Mouse (Mus musculus) thymus, adult 18-20 months (tissue): ENCODE data around the gene Kazn.

Experiments
- DNase-seq, 2 experiments: peaks; one replicate each; pipeline ENCODE4 v3.0.0; 2022; ENCODE audit warnings: mixed read lengths in 2 of 2

Gene Kazn

DNA sequence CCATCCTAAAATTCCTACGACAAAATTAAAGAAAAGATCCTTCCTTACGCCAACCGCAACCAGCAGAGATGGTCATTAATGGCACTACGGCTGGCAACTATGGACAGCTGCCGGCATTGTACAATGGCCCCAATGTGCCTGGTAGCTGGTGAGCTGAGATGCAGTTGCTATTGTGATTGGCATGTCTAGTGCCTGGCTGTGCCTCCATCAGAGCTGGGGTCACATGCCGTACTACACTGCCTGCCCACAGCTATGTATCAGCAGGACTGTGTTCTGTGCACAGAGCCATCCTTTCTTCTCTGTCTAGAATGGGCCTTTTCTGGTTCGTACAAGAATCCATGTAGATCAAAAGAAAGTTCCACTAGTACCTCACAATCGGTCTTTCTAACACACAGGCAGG is 49.2 kb downstream of the Kazn start:
- DNase-seq: no peak

DNA sequence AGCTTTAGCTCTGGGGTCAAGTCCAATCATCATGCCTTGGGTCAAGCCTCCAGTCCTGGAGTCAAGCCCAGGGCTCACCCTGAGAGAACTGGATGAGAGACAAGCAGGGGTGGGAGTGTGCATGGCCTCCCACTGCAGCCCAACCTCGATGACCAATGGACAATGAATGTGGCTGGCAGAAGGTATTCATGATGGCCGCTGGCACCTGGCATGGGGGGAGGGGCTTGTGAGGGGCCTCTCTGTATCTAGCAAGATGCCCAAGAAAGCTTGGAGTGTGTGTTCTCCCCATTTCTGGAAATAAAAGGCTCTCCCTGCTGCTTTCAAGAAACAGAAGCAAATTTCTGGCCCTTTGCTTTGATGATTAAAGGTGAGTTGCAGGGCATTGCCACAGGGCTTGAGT is 50.7 kb downstream of the Kazn start:
- DNase-seq: no peak

DNA sequence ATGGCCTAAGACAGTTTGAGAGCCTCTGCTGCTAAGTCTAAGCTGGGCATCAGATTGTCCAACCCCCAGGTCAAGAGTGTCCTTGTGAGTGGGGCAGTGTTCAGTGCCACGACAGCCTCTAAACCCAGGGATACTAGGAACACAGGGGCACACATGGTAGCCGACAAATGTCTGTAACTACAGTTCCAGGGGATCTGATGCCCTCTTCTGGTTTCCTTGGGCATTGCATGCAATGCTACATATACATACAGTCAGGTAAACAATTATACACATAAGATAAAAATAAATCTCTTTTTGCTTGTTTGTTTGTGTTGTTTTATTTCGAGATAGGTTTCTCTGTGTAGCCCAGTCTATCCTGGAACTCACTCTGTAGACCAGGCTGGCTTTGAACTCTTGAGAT is 53.0 kb downstream of the Kazn start:
- no peak for DNase-seq

DNA sequence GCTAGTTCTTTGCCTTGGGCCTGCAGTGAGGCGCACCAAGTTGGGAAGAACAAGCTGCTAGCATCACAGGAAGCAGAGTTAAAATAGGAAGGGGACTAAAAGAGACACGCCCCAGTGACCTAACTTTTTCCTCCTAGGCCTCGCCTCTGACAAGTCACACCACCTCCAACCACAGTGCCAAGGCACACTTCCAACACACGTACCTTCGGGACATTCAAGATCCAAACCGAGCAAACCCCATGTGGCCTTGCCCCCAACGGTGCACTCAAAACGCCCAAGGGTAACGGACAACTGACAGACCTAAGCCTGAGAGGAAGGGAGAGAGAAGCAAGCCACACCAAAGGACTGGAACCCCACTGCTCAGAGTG is 53.7 kb downstream of the Kazn start:
- no peak for DNase-seq

DNA sequence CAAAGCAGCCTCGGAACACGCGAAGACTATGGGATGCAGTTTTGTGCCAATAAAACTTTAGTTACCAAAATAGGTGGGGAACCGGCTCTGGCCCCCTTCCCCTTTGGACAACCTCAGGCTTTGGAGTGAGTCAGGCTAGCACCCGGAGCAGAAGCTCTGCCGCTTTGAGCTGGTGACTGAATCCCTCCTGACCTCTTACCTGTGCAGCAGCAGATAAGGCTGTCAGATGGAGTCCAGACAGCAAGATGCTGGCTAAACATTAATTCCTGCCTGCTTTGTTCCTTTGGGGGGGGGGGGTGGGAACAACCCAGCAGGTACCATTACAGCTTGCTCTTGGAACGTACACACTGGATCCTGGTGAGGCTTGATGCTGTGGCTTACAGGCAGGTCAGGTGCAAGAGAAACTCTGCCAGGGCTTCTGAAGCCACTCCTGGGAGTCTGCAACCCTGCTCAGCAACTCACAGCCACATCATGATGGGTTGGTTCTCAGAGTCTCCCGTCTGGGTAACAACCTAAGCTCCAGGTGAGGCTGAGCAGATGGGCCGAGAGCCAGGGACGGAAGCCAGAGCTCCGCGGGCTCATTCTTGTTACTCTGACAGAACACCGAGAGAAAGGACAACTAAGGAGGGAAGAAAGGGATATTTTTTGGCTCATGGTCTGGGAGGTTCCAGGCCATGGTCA is 54.2 kb downstream of the Kazn start:
- DNase-seq: no peak

DNA sequence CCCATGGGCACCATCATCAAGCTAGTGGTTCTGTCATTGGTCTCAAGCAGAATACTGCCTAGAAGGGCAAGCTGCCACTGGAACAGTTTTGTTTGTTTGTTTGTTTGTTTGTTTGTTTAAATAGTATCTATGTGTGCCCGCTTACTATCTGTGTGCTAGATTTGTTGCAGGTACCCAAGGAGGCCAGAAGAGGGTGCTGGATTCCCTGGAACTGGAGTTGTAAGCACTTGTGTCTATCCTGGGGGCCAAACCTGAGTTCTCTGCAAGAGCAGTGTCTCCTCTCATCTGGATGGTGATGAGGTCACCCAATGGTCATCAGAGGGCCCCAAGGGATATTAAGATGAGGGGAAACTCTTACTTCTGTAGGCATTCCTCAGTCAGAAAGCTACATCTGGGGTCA is 55.6 kb downstream of the Kazn start:
- DNase-seq: no peak

DNA sequence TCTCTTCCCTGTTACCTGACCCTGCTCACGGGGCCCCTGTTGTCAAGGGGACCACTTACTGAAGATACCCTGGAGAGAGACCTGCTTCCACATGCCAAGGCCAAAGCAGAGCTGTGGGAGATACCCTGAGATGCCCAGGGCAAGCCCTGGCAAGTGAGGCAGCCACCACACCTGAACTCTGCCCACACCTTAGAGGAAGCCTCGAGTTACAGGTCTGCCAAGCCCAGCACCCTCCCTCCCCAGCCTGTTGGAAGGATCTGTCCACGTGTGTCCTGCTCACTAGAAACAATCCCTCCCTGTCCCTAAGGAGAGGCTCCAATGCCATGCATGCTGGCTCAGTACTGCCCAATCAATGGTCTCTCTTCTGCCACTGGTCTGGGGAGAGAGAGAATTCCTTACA is 56.2 kb downstream of the Kazn start:
- no peak for DNase-seq

DNA sequence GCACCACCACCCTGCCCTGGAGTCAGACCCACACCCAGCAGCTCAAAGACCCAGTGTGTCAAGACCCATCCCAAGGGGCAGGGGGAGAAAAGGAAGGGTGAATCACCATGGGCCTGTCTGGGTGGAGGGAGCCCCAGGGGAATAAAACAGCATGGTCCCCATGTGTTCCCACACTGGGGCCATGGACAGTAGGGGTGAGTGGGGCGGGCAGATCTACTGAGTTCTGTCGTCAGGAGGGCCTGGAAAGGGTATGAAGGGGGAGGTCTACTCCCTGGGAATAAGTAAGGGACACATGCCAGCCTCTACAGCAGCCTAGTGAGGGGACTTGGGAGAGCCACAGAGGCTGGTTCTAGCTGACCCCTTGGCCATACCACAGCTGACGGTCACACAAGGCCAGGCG is 57.6 kb downstream of the Kazn start:
- no peak for DNase-seq

DNA sequence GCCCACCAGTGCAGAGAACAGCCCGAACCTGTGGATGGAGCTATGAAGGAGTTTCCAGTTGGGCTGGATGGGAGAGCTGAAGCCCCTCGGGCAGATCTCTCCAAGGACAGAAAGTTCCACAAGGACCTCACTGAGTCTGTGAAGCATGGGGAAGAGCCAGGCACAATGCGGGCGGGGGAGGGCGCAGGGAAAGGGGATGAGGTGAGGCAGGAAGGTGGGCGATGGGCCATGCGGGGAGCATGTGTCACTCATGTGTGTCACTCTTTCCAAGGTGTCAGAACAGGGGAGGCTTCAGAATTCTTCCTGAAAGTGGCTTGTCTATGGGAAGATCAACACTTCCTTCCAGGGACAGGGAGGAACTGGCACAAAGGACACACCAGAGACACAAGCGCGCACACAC is 58.3 kb downstream of the Kazn start:
- DNase-seq: no peak

DNA sequence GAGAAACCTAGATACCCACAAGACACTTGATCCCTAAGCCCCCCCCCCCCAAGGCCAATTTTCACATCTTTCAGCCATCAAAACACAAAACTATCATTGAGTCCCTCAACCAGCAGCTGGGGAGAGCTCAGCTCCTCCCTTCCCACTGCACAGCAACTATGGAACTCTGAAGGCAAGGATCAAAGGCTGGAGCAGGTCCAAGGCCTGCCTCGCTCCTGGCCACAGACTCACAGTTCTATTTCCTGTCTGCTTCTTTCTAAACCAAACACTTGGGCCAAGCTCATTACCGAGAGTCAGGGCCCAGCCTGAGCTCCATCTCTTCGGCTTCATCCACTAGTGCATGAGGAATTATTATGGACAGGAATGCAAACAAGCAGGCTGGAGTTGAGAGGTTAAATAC is 58.9 kb downstream of the Kazn start:
- no peak for DNase-seq

DNA sequence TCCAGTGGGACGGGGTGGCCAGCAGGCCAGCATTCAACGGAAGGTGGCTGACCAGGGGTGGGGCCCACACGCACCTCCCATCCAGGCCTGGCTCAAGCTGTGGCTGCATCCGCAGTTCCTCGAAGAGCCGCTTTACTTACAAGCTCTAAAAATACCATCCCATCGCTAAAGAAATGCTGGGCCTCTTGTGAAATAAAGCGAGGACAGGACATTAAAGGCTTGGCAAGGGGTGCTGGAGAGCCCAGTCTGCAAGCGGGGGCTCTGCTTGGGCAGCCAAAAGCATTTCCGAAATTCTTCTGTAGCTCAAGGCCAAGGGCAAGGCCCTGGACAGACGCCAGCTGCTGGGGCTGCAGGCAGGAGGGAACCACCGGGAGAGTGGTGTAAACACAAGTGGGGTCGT is 59.7 kb downstream of the Kazn start:
- no peak for DNase-seq

DNA sequence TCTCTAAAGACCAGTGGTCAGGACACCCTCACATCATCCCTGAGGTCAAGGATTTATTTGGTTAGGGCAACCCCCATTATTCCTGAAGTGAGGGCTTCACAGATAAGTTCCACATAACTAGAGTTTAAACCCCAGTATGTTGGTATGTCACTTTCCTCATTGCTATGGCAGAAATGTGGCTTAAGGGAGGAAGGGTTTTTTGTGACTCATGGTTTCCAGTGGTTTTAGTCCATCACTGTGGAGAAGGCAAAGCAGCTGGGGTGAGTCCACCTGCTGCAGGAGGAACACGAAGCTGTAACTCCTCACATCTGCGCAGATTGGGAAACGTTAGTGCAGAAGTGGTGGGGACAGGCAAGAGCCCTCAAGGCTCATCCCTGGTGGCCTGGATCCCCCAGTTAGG is 62.5 kb downstream of the Kazn start:
- DNase-seq: no peak

DNA sequence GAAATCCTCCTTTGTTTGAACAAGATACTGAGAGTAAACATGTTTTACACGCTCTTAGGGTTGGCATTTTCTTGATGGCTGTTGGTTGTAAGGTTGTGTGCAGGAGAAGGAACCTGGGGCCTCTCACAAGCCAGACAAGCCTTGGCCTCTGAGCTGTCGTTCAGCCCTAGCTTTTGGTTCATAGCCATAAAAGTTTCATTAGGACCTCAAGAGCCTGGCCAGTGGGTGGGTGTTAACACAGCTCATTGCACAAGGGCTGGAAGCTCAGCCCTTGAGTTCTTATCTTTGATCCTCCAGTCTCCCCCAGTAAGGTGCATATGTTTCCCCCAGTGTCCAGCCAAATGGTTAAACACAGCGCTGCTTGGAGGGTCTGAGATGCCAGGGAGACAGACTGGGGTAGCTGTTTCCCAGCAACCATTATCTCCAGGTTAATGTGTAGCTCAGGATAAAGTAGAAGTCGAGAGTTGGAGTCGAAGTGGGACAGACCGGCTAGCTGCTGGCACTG is 65.2 kb downstream of the Kazn start:
- DNase-seq: no peak

DNA sequence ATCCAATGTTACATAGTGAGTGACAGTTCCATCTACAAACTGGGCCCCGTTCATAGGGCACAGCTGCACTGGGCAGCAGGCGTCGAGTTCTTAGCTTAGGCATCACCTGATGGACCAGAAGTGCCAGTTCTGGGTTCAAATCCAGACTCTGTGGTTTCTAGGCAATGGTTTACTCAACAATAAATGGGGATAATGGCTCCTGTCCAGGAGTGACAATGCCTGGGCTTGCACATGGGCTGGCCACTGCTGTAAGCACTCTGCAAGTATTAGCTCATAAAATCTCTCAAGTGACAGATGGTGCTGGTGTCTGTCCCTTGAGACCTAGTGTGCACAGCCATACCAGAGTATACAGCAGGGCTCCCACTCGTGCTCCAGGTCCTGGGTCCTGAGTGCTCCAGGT is 66.3 kb downstream of the Kazn start:
- DNase-seq: no peak

DNA sequence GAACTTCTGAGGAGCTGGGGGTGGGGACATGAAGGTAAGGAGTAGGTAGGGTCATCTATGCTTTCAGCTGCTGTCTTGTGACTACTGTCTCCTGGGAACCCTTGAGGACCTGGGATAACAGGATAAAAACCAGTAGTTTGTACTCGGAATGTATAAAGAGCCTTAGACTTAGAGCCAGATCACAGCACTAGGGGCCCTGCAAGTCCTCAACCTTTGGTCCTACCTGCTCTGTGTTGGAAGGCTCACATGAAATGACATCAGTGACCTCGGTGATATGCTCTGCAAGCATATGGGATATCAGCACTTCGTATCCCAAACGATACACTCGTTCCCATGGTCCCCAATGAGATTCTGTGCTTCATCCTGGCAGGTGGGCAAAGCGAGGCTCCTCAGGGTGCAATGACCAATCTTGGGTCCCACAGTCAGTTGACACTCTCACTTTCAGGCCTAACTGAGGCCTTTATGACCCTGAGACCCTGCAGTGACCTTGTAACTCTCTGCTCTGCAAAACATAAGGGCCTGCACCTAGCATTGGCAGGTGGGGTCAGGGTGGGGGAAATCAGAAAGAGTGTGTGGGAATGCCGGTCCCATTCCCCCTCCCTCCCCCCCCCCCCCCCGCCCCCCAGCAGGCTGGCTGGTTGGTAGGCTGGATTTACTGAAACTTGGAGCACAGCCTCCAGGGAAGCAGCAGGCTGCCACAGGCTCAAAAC is 67.3 kb downstream of the Kazn start:
- no peak for DNase-seq

DNA sequence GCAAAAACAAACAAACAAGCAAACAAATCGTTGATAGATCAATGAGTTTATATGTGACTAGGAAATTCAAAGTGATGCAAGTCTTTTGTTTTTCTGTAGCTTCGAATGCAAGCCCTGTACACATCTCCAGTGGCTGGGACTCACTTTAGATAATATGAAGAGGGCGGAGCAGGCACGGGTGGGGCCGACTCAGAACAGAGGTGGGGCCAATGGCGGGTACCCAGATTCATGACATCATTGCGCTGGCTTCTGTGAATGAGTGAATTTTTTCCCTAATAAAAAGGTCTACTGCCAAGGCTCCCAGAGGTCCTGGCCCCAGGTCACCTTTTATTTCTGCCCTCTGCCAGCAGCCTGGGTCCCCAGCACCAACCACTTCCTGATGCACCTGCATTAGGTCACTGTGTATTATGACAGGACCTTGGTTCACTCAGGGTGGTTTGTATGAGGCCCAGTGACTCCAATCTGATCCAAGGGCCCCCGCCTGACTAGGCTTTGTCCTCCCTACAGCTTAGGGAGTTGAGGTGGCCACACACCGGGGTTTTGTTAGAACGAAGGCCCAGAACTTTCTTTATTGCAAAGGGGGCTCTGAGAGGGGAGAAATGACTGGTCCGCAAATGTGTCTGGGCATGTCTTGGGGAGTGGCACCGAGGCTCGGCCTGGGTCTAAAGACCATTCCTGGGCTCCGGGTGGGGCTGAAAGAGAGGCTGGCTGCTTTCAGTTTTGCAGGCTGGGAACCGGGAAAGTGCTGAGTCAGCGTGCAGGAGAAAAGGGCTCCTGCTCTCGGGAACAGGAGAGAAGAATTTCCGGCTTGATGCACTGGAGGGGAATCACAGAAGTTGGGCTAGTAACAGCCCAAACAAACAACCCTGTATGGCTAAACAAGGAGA is 68.1 kb downstream of the Kazn start:
- no peak for DNase-seq

DNA sequence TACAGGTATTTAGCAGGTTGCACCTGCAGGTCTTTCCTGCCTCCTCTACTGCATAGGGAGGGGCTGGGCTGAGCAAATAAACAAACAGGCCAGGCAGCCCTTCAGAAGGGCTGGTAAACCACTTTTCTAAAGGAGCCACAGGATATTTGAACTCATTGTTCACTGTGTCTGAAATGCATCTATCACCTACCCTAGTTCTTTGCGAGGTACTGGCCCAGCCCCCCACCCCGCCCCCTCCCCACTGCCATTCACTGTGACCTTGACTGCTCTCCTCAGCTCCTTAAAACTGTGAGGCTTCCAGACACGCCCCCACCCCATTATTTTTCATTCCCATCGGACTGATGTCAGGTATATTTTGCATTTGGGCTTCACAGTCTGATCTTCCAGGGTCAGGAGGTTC is 69.6 kb downstream of the Kazn start:
- no peak for DNase-seq

DNA sequence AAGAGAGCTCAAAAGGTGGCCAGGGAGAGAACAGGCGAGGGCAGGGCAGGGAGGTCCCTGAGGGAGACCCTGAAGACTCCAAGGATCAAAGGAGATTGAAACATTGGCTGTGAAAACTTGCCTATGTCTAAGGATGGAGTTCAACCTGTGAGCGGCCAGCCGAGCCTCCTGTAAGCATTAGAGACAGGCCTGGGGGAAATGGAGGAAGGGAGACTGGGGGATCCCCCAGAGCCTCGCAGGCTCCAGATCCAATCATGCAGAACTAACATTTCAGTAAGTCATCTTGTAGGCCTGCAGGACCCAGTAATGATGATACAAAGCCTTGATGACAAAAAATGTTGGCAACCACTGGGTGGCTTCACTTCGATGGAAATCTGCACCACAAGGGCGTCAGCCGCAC is 70.8 kb downstream of the Kazn start:
- DNase-seq: no peak

DNA sequence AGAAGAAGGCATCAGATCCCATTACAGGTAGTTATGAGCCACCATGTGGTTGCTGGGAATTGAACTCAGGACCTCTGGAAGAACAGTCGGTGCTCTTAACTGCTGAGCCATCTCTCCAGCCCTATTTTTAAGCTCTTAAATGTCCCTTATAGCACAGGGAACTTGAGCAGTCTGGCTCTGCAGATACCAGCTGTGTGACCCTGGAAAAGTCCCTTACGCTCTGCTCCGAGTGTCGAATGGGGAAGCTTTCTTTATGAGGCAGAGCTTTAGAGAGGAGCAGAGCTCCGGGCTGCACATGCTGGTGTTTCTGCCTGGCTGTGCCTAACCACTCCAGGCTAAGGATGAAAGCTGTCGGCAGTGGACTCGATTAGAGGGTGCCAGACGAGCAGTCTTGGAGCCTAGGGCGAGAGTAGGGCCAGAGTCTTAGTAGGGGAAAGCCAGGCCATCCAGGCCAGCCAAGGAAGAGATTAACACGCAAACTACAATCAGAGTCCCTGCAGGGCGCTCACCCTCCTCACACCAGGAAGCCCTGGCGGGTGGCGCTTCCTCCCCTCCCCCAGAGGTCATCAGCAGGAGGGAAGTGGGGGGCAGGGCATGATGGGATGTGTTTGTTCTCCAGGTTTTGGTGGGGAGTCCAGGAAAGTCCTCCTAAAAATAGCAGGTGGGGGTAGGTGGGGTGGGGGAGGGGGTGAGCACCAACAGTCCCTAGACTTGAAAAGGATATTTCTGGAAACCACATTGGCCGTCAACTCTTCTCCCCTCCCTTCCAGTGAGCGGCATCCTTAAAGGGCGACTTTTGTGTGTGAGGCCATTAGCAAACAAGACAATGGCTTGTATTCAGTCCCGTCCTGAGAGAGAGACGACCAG is 73.1 kb downstream of the Kazn start:
- no peak for DNase-seq

DNA sequence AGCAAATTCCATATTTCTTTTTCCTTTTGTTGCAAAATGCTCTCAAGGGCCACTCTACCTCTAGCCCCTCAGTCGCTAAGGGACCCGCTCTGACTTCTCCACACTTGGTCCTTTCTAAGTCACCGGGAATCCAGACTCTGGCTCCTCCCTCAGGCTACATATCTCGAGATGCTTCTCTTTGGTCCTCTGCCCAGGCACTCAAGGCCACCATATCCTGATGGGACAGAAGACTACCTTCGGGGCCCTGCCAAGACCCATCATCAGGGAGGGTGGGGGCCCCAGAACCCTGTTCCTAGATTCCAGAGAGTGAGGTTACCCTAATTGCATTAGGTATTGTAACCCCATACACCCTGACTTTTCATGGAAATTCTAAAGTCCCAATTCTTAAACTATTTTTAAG is 73.8 kb downstream of the Kazn start:
- DNase-seq: no peak

DNA sequence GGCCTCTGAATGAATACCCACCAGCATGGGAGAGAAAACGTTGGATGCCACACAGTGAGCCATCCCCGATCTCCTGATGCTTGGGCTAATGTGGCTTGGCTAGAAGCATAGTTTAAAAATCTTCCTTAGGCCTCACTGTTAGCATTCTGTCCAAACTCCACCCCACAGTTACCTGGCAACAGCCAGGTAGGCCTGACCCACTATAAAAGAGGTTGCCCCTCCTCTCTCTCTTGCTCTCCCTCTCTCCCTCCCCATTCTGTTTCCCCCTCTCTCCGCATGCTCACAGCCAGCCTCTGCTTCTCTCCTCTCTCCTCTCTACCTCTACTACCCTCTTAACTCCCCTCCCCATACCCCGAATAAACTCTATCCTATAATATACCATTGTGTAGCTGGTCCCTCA is 74.8 kb downstream of the Kazn start:
- DNase-seq: no peak

DNA sequence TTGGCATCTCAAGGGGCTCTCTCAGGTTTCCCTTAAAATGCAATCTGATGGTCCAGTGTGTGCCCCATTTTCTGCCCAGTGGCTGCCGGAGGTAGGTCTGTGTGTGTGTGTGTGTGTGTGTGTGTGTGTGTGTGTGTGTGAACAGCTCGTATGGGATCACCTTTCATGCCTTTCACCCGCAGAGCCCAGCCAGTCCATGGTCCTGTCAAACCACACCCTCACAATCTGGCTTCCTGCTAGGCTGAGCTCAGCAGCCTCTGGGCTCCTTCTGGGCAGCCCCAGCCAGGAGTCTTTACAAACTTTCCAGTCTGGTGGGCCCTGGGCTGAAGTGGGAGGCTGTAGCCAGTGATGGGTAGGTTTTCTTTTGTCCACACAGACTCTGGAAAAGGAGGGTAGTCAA is 75.3 kb downstream of the Kazn start:
- no peak for DNase-seq

DNA sequence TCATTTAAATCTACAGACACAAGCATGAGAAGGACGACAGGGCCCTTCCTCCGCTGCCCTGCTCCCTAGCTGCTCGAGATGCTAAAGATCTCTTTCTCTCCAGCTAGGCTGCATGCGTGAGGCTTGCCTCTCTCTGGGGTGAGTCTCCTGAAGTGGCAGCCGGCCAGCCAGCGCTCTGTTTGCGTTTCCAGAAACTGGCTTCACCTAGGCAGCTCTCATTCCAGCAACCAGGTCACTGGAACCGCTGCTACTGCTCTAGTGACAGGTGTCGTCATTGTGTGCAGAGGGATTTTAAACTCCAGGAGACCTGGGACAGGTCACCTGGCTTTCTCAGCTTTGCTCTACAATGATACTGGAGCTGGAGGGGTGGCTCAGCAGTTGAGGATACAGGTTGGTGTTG is 76.5 kb downstream of the Kazn start:
- no peak for DNase-seq
